In genomic region chr9:108936418-108937364, GRCm38 (mm10) we compare ENCODE assay signal across 8 mouse cellular contexts. TPM values are rescaled to one million over a fixed set of nuclear protein-coding genes. Genes with fewer than 3 reads are reported as not detected.
DNase-seq lines count a peak whose midpoint lies in the region; ATAC-seq and TF ChIP-seq lines count a peak whose summit lies in the region.

Gene Uqcrc1 (plus strand): TSS chr9:108936633.

- peaks cover 11% of the 10 kb centered on the region for H3K79me2 ChIP-seq in CH12.LX (replicated peaks; ENCODE audit: control insufficient read depth, extremely low read depth, insufficient read depth, poor library complexity, severe bottlenecking)

- in situ Hi-C loops in CH12.LX (cut with MboI; ENCODE audit: low pct_ligation_motif_present, low pct_unique_long_range_greater_than_20kb, low sequenced_read_pairs) = no loop called here

- peak; percentile 99 for DNase-seq in CH12.LX (ENCODE audit: extremely low read depth)
- peak; percentile 99 for DNase-seq in c-Kit-positive CD71-positive TER-119-negative erythroid progenitor cells, embryonic 14.5 days (ENCODE audit: low read depth)
- peak; percentile 98 for DNase-seq in forebrain, embryonic 11.5 days (ENCODE audit: low spot score)
- DNase-seq in kidney, postnatal 36 days = peak; percentile 96 to 99
- DNase-seq in telencephalon, adult 2 months (ENCODE audit: low read depth, low spot score) = peak; percentile 91

- H3K27me3 ChIP-seq in CH12.LX (replicated peaks) = peaks cover 4% of the 10 kb centered on the region
- H3K27me3 ChIP-seq in forebrain, embryonic 11.5 days (ENCODE audit: control insufficient read depth, insufficient read depth, low read length) = no peaks in the 10 kb centered on the region
- H3K27me3 ChIP-seq in heart, embryonic 16.5 days (ENCODE audit: control insufficient read depth, insufficient read depth, low read length) = no peaks in the 10 kb centered on the region
- no peaks in the 10 kb centered on the region for H3K27me3 ChIP-seq in liver, embryonic 15.5 days
- H3K27me3 ChIP-seq in neural tube, embryonic 12.5 days (replicated peaks) = no peaks in the 10 kb centered on the region

- H3K9me3 ChIP-seq in CH12.LX (replicated peaks; ENCODE audit: low read length) = no peaks in the 10 kb centered on the region
- H3K9me3 ChIP-seq in forebrain, embryonic 11.5 days (ENCODE audit: control insufficient read depth, low read length) = no peaks in the 10 kb centered on the region
- peaks cover 2% of the 10 kb centered on the region; the same call in 1 of the 2 replicates for H3K9me3 ChIP-seq in heart, embryonic 16.5 days (replicated peaks; ENCODE audit: control insufficient read depth, low read length)
- H3K9me3 ChIP-seq in liver, embryonic 15.5 days (replicated peaks) = no peaks in the 10 kb centered on the region
- no peaks in the 10 kb centered on the region for H3K9me3 ChIP-seq in neural tube, embryonic 12.5 days

- peaks cover 22 to 34% of the 10 kb centered on the region in 2 experiments for H3K36me3 ChIP-seq in CH12.LX (replicated peaks in 1 of 2; ENCODE audit: control insufficient read depth in 1 of 2, insufficient read depth in 1 of 2, low read length in 1 of 2)
- peaks cover 4% of the 10 kb centered on the region; the same call in 1 of the 2 replicates for H3K36me3 ChIP-seq in forebrain, embryonic 11.5 days (ENCODE audit: control insufficient read depth, insufficient read depth, low read length)
- peaks cover 33% of the 10 kb centered on the region for H3K36me3 ChIP-seq in heart, embryonic 16.5 days (ENCODE audit: control insufficient read depth, insufficient read depth)
- peaks cover 39% of the 10 kb centered on the region for H3K36me3 ChIP-seq in liver, embryonic 15.5 days (replicated peaks)
- H3K36me3 ChIP-seq in neural tube, embryonic 12.5 days = peaks cover 32% of the 10 kb centered on the region

- no peak for TF ChIP-seq EP300 in CH12.LX (IDR thresholded peaks at IDR 0.05; ENCODE audit: low read length)

- peak; percentile 88 for ATAC-seq in forebrain, embryonic 11.5 days (replicated peaks; ENCODE audit: low FRiP score)
- ATAC-seq in heart, embryonic 16.5 days (replicated peaks; ENCODE audit: extremely low read depth, insufficient read depth, low FRiP score) = peak; percentile 90
- ATAC-seq in liver, embryonic 15.5 days (ENCODE audit: insufficient read depth) = peak; percentile 88
- ATAC-seq in neural tube, embryonic 12.5 days (ENCODE audit: low FRiP score, low read depth) = peak; percentile 90

- H3K4me1 ChIP-seq in CH12.LX (ENCODE audit: control insufficient read depth in 1 of 2, insufficient read depth in 2 of 2) = peaks cover 0 to 13% of the 10 kb centered on the region in 2 experiments; a peak in 2 of 4 replicates
- peaks cover 3% of the 10 kb centered on the region; the same call in 1 of the 2 replicates for H3K4me1 ChIP-seq in forebrain, embryonic 11.5 days (replicated peaks; ENCODE audit: control insufficient read depth, insufficient read depth, low read length)
- H3K4me1 ChIP-seq in heart, embryonic 16.5 days (ENCODE audit: control insufficient read depth, insufficient read depth, low read length) = peaks cover 8% of the 10 kb centered on the region
- peaks cover 22% of the 10 kb centered on the region for H3K4me1 ChIP-seq in liver, embryonic 15.5 days (replicated peaks)
- H3K4me1 ChIP-seq in neural tube, embryonic 12.5 days = peaks cover 6% of the 10 kb centered on the region

- H3K4me2 ChIP-seq in CH12.LX (ENCODE audit: insufficient read depth, low read depth, poor library complexity, severe bottlenecking) = peak within 1 kb of the TSS; percentile 88
- peak within 1 kb of the TSS; percentile 87 for H3K4me2 ChIP-seq in forebrain, embryonic 11.5 days (ENCODE audit: low read depth, low read length, severe bottlenecking)
- H3K4me2 ChIP-seq in heart, embryonic 16.5 days (ENCODE audit: low read depth, low read length) = peak within 1 kb of the TSS; percentile 80
- H3K4me2 ChIP-seq in liver, embryonic 15.5 days = peak within 1 kb of the TSS; percentile 79
- peak within 1 kb of the TSS; percentile 88 for H3K4me2 ChIP-seq in neural tube, embryonic 12.5 days (replicated peaks)

- peak within 1 kb of the TSS; percentile 91 to 97 (median 96) for H3K4me3 ChIP-seq in CH12.LX (replicated peaks in 1 of 3; ENCODE audit: low read depth in 2 of 3, low read length in 2 of 3, poor library complexity in 1 of 3)
- peak within 1 kb of the TSS; percentile 95 for H3K4me3 ChIP-seq in forebrain, embryonic 11.5 days (ENCODE audit: low read depth, low read length)
- H3K4me3 ChIP-seq in heart, embryonic 16.5 days (ENCODE audit: low read length) = peak within 1 kb of the TSS; percentile 90
- peak within 1 kb of the TSS; percentile 93 for H3K4me3 ChIP-seq in liver, embryonic 15.5 days (replicated peaks)
- H3K4me3 ChIP-seq in neural tube, embryonic 12.5 days = peak within 1 kb of the TSS; percentile 91

- WGBS in forebrain, embryonic 11.5 days = 1% methylated on average over 58 of the region's 58 CpGs
- WGBS in heart, embryonic 16.5 days = under 1% methylated on average over 58 of the region's 58 CpGs
- under 1% methylated on average over 58 of the region's 58 CpGs for WGBS in liver, embryonic 15.5 days (ENCODE audit: insufficient replicate concordance)
- 1% methylated on average over 58 of the region's 58 CpGs for WGBS in neural tube, embryonic 12.5 days

- dilution Hi-C loops in CH12.LX (cut with MboI; ENCODE audit: extremely low pct_ligation_motif_present, extremely low pct_unique_long_range_greater_than_20kb, low sequenced_read_pairs) = no loop called here

- TF ChIP-seq POLR2A in CH12.LX (IDR thresholded peaks at IDR 0.05; ENCODE audit: low read depth, low read length) = peak; percentile 97

- TF ChIP-seq RAD21 in CH12.LX (IDR thresholded peaks at IDR 0.05; ENCODE audit: low read depth, low read length) = peak; percentile 80

- peak within 1 kb of the TSS; percentile 49 for H3K27ac ChIP-seq in CH12.LX (ENCODE audit: insufficient read depth, low read depth)
- no peak within 1 kb of the TSS for H3K27ac ChIP-seq in forebrain, embryonic 11.5 days (ENCODE audit: low read depth, low read length)
- H3K27ac ChIP-seq in heart, embryonic 16.5 days (ENCODE audit: low read length) = peak within 1 kb of the TSS; percentile 83
- H3K27ac ChIP-seq in liver, embryonic 15.5 days (replicated peaks) = peak within 1 kb of the TSS; percentile 69
- no peak within 1 kb of the TSS for H3K27ac ChIP-seq in neural tube, embryonic 12.5 days

- H3K9ac ChIP-seq in CH12.LX (ENCODE audit: insufficient read depth, low read depth) = peak within 1 kb of the TSS; percentile 81
- H3K9ac ChIP-seq in forebrain, embryonic 11.5 days (ENCODE audit: low read length) = peak within 1 kb of the TSS; percentile 92
- peak within 1 kb of the TSS; percentile 98 for H3K9ac ChIP-seq in heart, embryonic 16.5 days (ENCODE audit: low read length)
- peak within 1 kb of the TSS; percentile 92 for H3K9ac ChIP-seq in liver, embryonic 15.5 days
- peak within 1 kb of the TSS; percentile 84 for H3K9ac ChIP-seq in neural tube, embryonic 12.5 days

- peak; percentile 72 to 89 for TF ChIP-seq CTCF in CH12.LX (conservative IDR thresholded peaks at IDR 0.05 in 1 of 2, IDR thresholded peaks at IDR 0.05 in 1 of 2; ENCODE audit: low read depth in 2 of 2, low read length in 2 of 2)

TF ChIP-seq in CH12.LX, 34 proteins besides CTCF, POLR2A, EP300 and RAD21 (continues in another document):
- TF ChIP-seq SMC3 (IDR thresholded peaks at IDR 0.05; ENCODE audit: low read depth, low read length) = peak; percentile 69
- peak; percentile 88 for TF ChIP-seq SIN3A (IDR thresholded peaks at IDR 0.05; ENCODE audit: low read length)
- TF ChIP-seq RCOR1 (conservative IDR thresholded peaks at IDR 0.05; ENCODE audit: low read depth, low read length) = no peak
- TF ChIP-seq MAX (IDR thresholded peaks at IDR 0.05; ENCODE audit: low read length) = peak; percentile 9; the same call in 1 of the 2 replicates
- no peak; the same call in 1 of the 2 replicates for TF ChIP-seq GABPA (IDR thresholded peaks at IDR 0.05; ENCODE audit: insufficient replicate concordance, low read depth, low read length)
- TF ChIP-seq NELFE (IDR thresholded peaks at IDR 0.05; ENCODE audit: low read depth, low read length) = peak; percentile 97
- 0 out of 2 replicates have a peak, but pooled peaks have one; percentile 19 for TF ChIP-seq JUND (conservative IDR thresholded peaks at IDR 0.05; ENCODE audit: low read depth, low read length)
- peak; percentile 61; the same call in 1 of the 2 replicates for TF ChIP-seq POLR2AphosphoS2 (IDR thresholded peaks at IDR 0.05; ENCODE audit: low read depth, low read length)
- peak; percentile 85 for TF ChIP-seq ELF1 (IDR thresholded peaks at IDR 0.05; ENCODE audit: low read depth, low read length)
- peak; percentile 100 for TF ChIP-seq NRF1 (IDR thresholded peaks at IDR 0.05; ENCODE audit: low read depth, low read length)
- TF ChIP-seq BHLHE40 (IDR thresholded peaks at IDR 0.05; ENCODE audit: low read depth, low read length) = 0 out of 2 replicates have a peak, but pooled peaks have one; percentile 4
- peak; percentile 81 for TF ChIP-seq HCFC1 (IDR thresholded peaks at IDR 0.05; ENCODE audit: low read depth, low read length)
- peak; percentile 85; the same call in 1 of the 2 replicates for TF ChIP-seq TBP (conservative IDR thresholded peaks at IDR 0.05; ENCODE audit: low read depth, low read length)
- peak; percentile 58; the same call in 1 of the 2 replicates for TF ChIP-seq KAT2A (IDR thresholded peaks at IDR 0.05; ENCODE audit: insufficient replicate concordance, low read length)
- no peak for TF ChIP-seq ETS1 (conservative IDR thresholded peaks at IDR 0.05; ENCODE audit: low read depth, low read length)
- TF ChIP-seq MAZ (IDR thresholded peaks at IDR 0.05; ENCODE audit: low read depth, low read length) = peak; percentile 77; the same call in 1 of the 2 replicates
- TF ChIP-seq MXI1 (IDR thresholded peaks at IDR 0.05; ENCODE audit: low read depth, low read length) = peak; percentile 81; the same call in 1 of the 2 replicates
- no peak for TF ChIP-seq JUN (IDR thresholded peaks at IDR 0.05; ENCODE audit: insufficient read depth, low read depth, low read length)
- TF ChIP-seq USF2 (conservative IDR thresholded peaks at IDR 0.05; ENCODE audit: low read depth, low read length) = no peak
- peak; percentile 29; the same call in 1 of the 2 replicates for TF ChIP-seq IRF4 (IDR thresholded peaks at IDR 0.05; ENCODE audit: low read depth, low read length)
- no peak for TF ChIP-seq CHD1 (IDR thresholded peaks at IDR 0.05; ENCODE audit: low read depth, low read length)

RNA-seq across cellular contexts. Expression of gene Uqcrc1, which starts in this region (rescaled TPM):
- total RNA-seq in CH12.LX (2012; rRNA removed) (327 and 351 TPM in 2 replicates), CH12.LX (2014; rRNA removed) (301 and 326 TPM in 2 replicates)
- 293 and 301 TPM in 2 replicates for polyA plus RNA-seq in CH12.LX (2012; ENCODE audit: insufficient read length, low read depth)
- 395 and 436 TPM in 2 replicates for polyA plus RNA-seq in forebrain, embryonic 11.5 days (2014; fragmentation: Nextera tagmentation; extraction: Ambion mirVana)
- polyA plus RNA-seq in heart, embryonic 16.5 days (2015; fragmentation: Nextera tagmentation; extraction: Ambion mirVana) = 1,117 and 1,144 TPM in 2 replicates
- 316 and 353 TPM in 2 replicates for polyA plus RNA-seq in liver, embryonic 15.5 days (2015; fragmentation: Nextera tagmentation; extraction: Ambion mirVana)
- 401 and 409 TPM in 2 replicates for polyA plus RNA-seq in neural tube, embryonic 12.5 days (2016; fragmentation: Nextera tagmentation; extraction: Ambion mirVana)

Comparison
In these comparisons a context has a peak if more than half of its experiments do, and no peak if none do; other contexts are left out.
1. H3K27ac ChIP-seq: peak in CH12.LX (single experiment), heart, embryonic 16.5 days (single experiment) and liver, embryonic 15.5 days (single experiment); none in forebrain, embryonic 11.5 days (single experiment) and neural tube, embryonic 12.5 days (single experiment).
2. Peak in every context shown above with its lines, with median percentiles within 50 percentile points of each other: DNase-seq, H3K4me2 ChIP-seq, H3K4me3 ChIP-seq, H3K9ac ChIP-seq and ATAC-seq.